Mouse (Mus musculus) frontal cortex, adult (tissue): ENCODE measurements at regions not wholly inside any gene's neighbourhood (a gene's known extent, or its start where the extent isn't known, plus 50 kb on each side); places are given as distances from the start of the nearest gene placed in this dataset.

ENCODE experiments used
- ATAC-seq: cut with Nextera tagmentation; 2 replicates; pipeline ENCODE4 v1.9.2; 2017; ENCODE audit warnings: mild to moderate bottlenecking, moderate library complexity, mixed read lengths; ENCODE audit not compliant: low TSS enrichment

GRCm38 (mm10) chr4:38224512-38224911, 1225.6 kb upstream of the 1700009N14Rik start:
- peak; percentile 38; the same call in 1 of the 2 replicates for ATAC-seq
